Mouse (Mus musculus) bone marrow macrophage, adult 2 months (primary cell): ENCODE measurements around the gene Slain1.

Source experiments
- CTCF ChIP-seq: IDR thresholded peaks from 2 replicates; pipeline ENCODE4 v1.5.1; 2012; ENCODE audit warnings: low read depth, mild to moderate bottlenecking, low read length, moderate library complexity
- POLR2A ChIP-seq: IDR thresholded peaks from 2 replicates; pipeline ENCODE4 v1.6.1; 2012; ENCODE audit warnings: mild to moderate bottlenecking, low read depth, low read length, borderline replicate concordance

DNA sequence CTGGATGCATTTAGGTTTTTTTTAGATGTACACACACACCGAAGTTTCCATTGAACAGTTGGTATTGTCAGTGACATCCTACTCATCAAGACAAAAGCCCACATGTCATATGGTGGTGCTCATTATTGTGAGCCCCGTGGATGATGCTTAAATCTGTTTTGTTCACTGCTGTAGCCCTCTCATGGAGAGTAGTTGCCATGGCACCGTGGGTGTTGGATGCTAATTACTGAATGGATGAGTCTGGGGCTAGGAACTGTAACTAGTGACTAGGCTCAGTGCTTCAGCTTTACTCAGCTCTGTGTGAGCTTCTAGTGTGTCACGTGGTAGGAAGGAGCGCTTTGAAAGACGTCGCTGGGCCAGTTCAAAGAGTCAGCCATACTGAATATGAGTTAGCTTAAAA lies 13.0 kb downstream of the Slain1 start:
- TF ChIP-seq CTCF: no peak
- no peak for TF ChIP-seq POLR2A
